Mouse (Mus musculus): ENCODE results near the gene Copz2. TPM values are rescaled to one million over a fixed set of nuclear protein-coding genes. Genes with fewer than 3 reads are reported as not detected.

Gene Copz2
- polyA plus RNA-seq, 1 experiment from 2014 or later: 22.2 TPM

- WGBS: 5% methylated on average over 5 of the region's 5 CpGs
- Histone ChIP-seq H3K4me1 (ENCODE audit: control insufficient read depth, insufficient read depth, low read depth, low read length) (peaks cover 19% of the 10 kb centered on the region), H3K27ac (ENCODE audit: low read depth, low read length) (peak overlapping the region; percentile 81), H3K9ac (ENCODE audit: low read depth, low read length) (0 out of 2 replicates have a peak overlapping the region, but pooled peaks have one; percentile 5), H3K4me3 (ENCODE audit: low read length) (no peak overlapping the region), H3K27me3 (replicated peaks; ENCODE audit: control insufficient read depth, insufficient read depth, low read length) (no peaks in the 10 kb centered on the region), H3K9me3 (ENCODE audit: control insufficient read depth, low read length) (no peaks in the 10 kb centered on the region), H3K4me2 (ENCODE audit: low read length) (no peak overlapping the region), H3K36me3 (ENCODE audit: control insufficient read depth, insufficient read depth, low read length) (no peaks in the 10 kb centered on the region)
- peak; percentile 80 for ATAC-seq
Observed at GRCm38 (mm10) chr11:96885901-96886340, 36.3 kb downstream of the Copz2 start.

DNA sequence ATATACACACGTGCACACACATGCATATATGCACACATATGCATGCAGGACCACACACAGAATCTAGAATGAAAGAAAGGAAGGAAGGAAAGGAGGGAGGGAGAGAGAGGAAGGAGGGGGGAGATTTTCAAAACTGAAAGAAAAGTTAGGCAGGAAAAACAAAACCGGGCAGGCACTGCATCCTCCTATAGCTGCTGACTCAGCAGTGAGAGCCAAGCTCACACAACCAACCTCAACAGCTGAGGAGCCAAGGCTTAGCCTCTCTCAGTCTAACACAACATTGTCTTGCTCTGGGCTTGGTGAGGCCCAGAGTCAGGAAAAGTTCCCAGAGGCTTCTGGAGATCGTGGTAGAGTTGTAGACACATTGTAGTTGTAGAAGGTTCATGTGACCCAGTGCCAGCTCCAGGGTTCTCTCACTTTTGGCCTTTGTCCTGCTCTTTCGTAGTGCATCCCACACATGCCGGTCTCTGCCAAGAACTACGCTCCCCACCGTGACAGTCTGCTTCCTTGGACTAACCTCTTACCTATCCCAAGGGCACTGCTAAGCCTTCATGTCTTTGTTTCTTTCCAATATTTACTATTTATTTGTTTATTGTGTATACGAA is 37.4 kb downstream of the Copz2 start:
- H3K4me1 ChIP-seq (ENCODE audit: control insufficient read depth, insufficient read depth, low read depth, low read length): peaks cover 19% of the 10 kb centered on the region

GRCm38 (mm10) chr11:96891784-96892527 is 42.3 kb downstream of the Copz2 start:
- peaks cover 10% of the 10 kb centered on the region for H3K4me1 ChIP-seq (ENCODE audit: control insufficient read depth, insufficient read depth, low read depth, low read length)
- H3K27ac ChIP-seq (ENCODE audit: low read depth, low read length): no peak overlapping the region
- WGBS: 28% methylated on average over 14 of the region's 14 CpGs
- H3K4me2 ChIP-seq (ENCODE audit: low read length): no peak overlapping the region
- no peaks in the 10 kb centered on the region for H3K27me3 ChIP-seq (replicated peaks; ENCODE audit: control insufficient read depth, insufficient read depth, low read length)
- H3K36me3 ChIP-seq (ENCODE audit: control insufficient read depth, insufficient read depth, low read length): no peaks in the 10 kb centered on the region
- no peak for ATAC-seq
- H3K9ac ChIP-seq (ENCODE audit: low read depth, low read length): no peak overlapping the region
- H3K9me3 ChIP-seq (ENCODE audit: control insufficient read depth, low read length): no peaks in the 10 kb centered on the region
- H3K4me3 ChIP-seq (ENCODE audit: low read length): no peak overlapping the region

More for the DNA sequence above, 37.4 kb downstream of the Copz2 start:
- H3K9ac ChIP-seq (ENCODE audit: low read depth, low read length): no peak overlapping the region
- 66% methylated on average over 8 of the region's 8 CpGs for WGBS
- H3K9me3 ChIP-seq (ENCODE audit: control insufficient read depth, low read length): no peaks in the 10 kb centered on the region
- no peaks in the 10 kb centered on the region for H3K27me3 ChIP-seq (replicated peaks; ENCODE audit: control insufficient read depth, insufficient read depth, low read length)
- H3K36me3 ChIP-seq (ENCODE audit: control insufficient read depth, insufficient read depth, low read length): no peaks in the 10 kb centered on the region
- H3K27ac ChIP-seq (ENCODE audit: low read depth, low read length): peak overlapping the region; percentile 81
- ATAC-seq: no peak
- H3K4me3 ChIP-seq (ENCODE audit: low read length): no peak overlapping the region
- no peak overlapping the region for H3K4me2 ChIP-seq (ENCODE audit: low read length)

DNA sequence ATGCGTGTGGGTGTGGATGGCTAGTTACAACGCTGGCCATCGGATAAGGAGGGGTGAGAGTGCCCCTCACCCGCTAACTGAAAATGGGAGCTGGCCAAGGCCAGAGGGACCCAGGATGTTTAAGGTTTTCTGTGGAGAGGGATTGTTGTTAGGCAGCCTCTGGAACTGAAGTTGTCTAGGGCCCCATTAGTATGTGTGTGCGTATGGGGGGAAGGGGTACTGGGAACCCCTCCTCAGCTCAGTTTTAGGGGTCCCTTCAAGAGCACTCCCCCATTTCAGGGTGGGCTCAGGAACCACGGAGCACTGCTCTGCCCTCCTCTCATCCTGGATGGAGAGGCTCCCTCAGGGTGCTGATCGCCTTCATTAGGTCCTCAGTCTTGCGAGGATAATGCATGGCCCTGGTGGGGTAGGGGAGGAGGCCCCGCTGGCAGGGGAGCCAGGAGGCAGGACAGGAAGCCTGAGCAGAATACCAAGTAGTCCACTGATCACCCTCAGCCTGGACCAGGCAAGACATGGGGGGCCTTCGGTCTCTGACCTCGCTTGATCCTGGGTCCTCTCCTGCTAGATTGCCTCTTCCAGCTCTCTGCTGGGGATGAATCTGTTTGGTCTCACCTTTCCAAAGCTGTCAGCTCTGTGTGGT is 43.7 kb downstream of the Copz2 start:
- no peak overlapping the region for H3K4me2 ChIP-seq (ENCODE audit: low read length)
- H3K27me3 ChIP-seq (replicated peaks; ENCODE audit: control insufficient read depth, insufficient read depth, low read length): no peaks in the 10 kb centered on the region
- H3K9ac ChIP-seq (ENCODE audit: low read depth, low read length): peak overlapping the region; percentile 17; the same call in 1 of the 2 replicates
- peaks cover 7% of the 10 kb centered on the region for H3K4me1 ChIP-seq (ENCODE audit: control insufficient read depth, insufficient read depth, low read depth, low read length)
- no peaks in the 10 kb centered on the region for H3K9me3 ChIP-seq (ENCODE audit: control insufficient read depth, low read length)
- ATAC-seq: peak; percentile 56; the same call in 1 of the 2 replicates
- no peaks in the 10 kb centered on the region for H3K36me3 ChIP-seq (ENCODE audit: control insufficient read depth, insufficient read depth, low read length)
- peak overlapping the region; percentile 48 for H3K27ac ChIP-seq (ENCODE audit: low read depth, low read length)
- 34% methylated on average over 11 of the region's 11 CpGs for WGBS
- no peak overlapping the region for H3K4me3 ChIP-seq (ENCODE audit: low read length)

DNA sequence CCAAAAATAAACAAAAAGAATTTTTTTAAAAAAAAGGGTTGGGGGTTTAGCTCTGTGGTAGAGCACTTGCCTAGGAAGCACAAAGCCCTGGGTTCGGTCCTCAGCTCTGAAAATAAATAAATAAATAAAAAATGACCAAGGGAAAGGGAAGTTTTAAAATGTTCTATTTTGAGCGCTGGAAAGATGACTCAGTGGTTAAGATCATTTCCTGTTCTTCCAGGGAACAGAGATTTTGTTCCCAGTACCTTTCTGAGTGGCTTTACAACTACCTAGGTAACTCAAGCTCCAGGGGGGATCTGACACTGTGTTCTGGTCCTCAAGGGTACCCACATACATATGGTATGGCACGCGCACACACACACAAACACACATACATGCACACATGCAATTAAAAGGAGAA is 46.2 kb downstream of the Copz2 start:
- ATAC-seq: no peak
- WGBS: 96% methylated on average over 4 of the region's 4 CpGs

DNA sequence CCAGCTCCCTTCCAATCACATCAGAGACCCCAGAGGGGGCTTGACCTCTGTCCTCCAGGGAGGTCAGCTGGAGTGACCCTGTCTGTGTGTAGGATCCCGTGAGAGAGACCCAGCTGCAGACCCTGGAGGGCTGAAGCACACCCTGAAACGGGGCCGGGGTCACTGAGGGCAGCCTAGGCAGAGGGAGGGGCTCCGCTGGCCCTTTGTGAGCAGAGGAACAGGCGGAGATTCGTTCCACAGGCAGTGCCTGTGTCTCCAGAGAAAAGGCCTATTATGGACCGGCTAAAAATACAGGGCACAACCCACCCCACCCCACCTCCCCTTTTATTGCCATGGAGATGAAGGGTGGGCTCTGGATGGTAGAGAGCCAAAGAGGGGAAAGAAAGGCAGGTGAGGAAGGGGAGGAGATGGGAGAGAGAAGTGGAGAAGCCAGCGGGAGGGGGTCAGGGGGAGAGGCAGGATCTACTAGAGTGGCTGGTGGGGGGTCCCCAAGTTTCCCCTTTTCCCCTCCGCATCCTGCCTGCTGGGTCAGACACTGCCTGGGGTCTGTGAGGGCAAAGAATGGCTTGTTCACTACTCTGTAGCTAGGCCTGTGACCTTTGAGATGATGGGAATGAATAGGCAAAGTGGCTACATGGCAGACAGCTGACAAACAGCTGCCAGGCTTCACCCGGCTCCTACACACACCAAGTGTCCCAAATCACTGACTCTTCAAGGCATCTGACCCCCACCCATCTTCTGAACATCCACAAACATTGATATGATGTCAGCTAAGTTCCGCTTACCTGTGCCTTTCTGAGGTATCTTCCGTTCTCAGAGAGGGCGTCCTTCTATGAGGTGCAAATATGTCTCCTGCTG is 50.0 kb downstream of the Copz2 start:
- WGBS: 27% methylated on average over 13 of the region's 13 CpGs
- H3K4me3 ChIP-seq (ENCODE audit: low read length): no peak overlapping the region
- peak overlapping the region; percentile 7; the same call in 1 of the 2 replicates for H3K4me2 ChIP-seq (ENCODE audit: low read length)
- peak overlapping the region; percentile 39; the same call in 1 of the 2 replicates for H3K27ac ChIP-seq (ENCODE audit: low read depth, low read length)
- H3K27me3 ChIP-seq (replicated peaks; ENCODE audit: control insufficient read depth, insufficient read depth, low read length): no peaks in the 10 kb centered on the region
- no peaks in the 10 kb centered on the region for H3K36me3 ChIP-seq (ENCODE audit: control insufficient read depth, insufficient read depth, low read length)
- H3K9ac ChIP-seq (ENCODE audit: low read depth, low read length): peak overlapping the region; percentile 31
- no peak for ATAC-seq
- H3K9me3 ChIP-seq (ENCODE audit: control insufficient read depth, low read length): no peaks in the 10 kb centered on the region
- H3K4me1 ChIP-seq (ENCODE audit: control insufficient read depth, insufficient read depth, low read depth, low read length): peaks cover 33% of the 10 kb centered on the region

More for the DNA sequence above, 46.2 kb downstream of the Copz2 start:
- no peak overlapping the region for H3K27ac ChIP-seq (ENCODE audit: low read depth, low read length)
- peaks cover 16% of the 10 kb centered on the region for H3K4me1 ChIP-seq (ENCODE audit: control insufficient read depth, insufficient read depth, low read depth, low read length)
- no peaks in the 10 kb centered on the region for H3K27me3 ChIP-seq (replicated peaks; ENCODE audit: control insufficient read depth, insufficient read depth, low read length)
- no peaks in the 10 kb centered on the region for H3K9me3 ChIP-seq (ENCODE audit: control insufficient read depth, low read length)
- H3K9ac ChIP-seq (ENCODE audit: low read depth, low read length): no peak overlapping the region
- no peaks in the 10 kb centered on the region for H3K36me3 ChIP-seq (ENCODE audit: control insufficient read depth, insufficient read depth, low read length)
- no peak overlapping the region for H3K4me2 ChIP-seq (ENCODE audit: low read length)
- no peak overlapping the region for H3K4me3 ChIP-seq (ENCODE audit: low read length)

GRCm38 (mm10) chr11:96901332-96901731 is 51.7 kb downstream of the Copz2 start:
- ATAC-seq: no peak
- H3K4me1 ChIP-seq (ENCODE audit: control insufficient read depth, insufficient read depth, low read depth, low read length): peaks cover 34% of the 10 kb centered on the region
- H3K27me3 ChIP-seq (replicated peaks; ENCODE audit: control insufficient read depth, insufficient read depth, low read length): no peaks in the 10 kb centered on the region
- H3K36me3 ChIP-seq (ENCODE audit: control insufficient read depth, insufficient read depth, low read length): no peaks in the 10 kb centered on the region
- H3K4me2 ChIP-seq (ENCODE audit: low read length): no peak overlapping the region
- WGBS: 31% methylated on average over 9 of the region's 9 CpGs
- no peak overlapping the region for H3K9ac ChIP-seq (ENCODE audit: low read depth, low read length)
- no peak overlapping the region for H3K4me3 ChIP-seq (ENCODE audit: low read length)
- H3K27ac ChIP-seq (ENCODE audit: low read depth, low read length): no peak overlapping the region
- H3K9me3 ChIP-seq (ENCODE audit: control insufficient read depth, low read length): no peaks in the 10 kb centered on the region

DNA sequence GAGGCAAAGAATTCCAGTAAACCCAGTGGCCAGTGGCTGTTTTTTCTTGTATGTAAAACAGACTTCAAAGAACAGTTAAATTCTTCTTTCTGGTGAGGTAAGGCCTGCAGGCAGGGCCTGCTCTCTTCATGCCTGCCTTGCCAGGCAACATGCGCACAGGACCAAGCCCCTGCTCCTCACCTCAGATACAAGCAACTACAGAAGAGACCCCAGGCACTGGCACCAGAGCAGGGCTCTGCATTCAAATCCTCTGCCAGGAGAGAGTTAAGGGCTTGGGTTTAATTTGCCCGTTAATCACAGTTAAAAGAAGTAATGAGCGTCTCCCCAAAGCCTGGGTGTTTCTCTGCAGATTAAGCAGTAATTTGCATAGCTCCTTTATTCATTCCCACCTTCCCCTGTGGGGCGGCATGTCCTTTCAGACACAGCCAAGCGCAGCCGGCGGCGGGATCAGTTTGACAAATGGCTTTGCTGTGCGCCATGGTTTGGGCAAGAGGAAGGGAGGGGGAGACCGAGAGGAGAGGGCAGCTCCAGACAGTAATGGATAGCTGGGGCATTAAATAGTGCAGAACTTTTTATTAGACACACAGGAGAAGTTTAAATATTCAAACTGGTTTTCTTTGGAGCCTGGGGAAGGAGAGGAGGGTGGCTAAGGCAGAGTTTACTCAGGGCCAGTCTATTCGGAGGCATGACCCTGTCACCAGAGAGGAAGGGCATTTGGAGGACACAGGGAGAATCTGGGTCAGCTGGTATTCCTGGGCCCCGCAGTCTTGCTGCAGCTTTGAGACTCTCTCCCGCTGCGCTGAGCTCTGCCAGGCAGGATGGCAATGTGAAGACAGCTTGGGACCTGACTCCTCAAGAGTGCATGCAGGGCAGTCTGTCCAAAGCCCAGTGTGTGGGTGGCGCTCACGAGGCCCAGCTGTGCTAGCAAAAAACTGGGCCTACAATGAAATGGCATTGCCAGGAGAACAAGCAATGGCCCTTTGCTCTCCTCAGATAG is 53.3 kb downstream of the Copz2 start:
- peak; percentile 88 for ATAC-seq
- H3K4me1 ChIP-seq (ENCODE audit: control insufficient read depth, insufficient read depth, low read depth, low read length): peaks cover 43% of the 10 kb centered on the region
- no peak overlapping the region for H3K4me3 ChIP-seq (ENCODE audit: low read length)
- peak overlapping the region; percentile 50 for H3K9ac ChIP-seq (ENCODE audit: low read depth, low read length)
- H3K9me3 ChIP-seq (ENCODE audit: control insufficient read depth, low read length): no peaks in the 10 kb centered on the region
- H3K27ac ChIP-seq (ENCODE audit: low read depth, low read length): peak overlapping the region; percentile 81
- H3K27me3 ChIP-seq (replicated peaks; ENCODE audit: control insufficient read depth, insufficient read depth, low read length): no peaks in the 10 kb centered on the region
- peak overlapping the region; percentile 17; the same call in 1 of the 2 replicates for H3K4me2 ChIP-seq (ENCODE audit: low read length)
- H3K36me3 ChIP-seq (ENCODE audit: control insufficient read depth, insufficient read depth, low read length): peaks cover 2% of the 10 kb centered on the region; the same call in 1 of the 2 replicates
- WGBS: 10% methylated on average over 16 of the region's 16 CpGs

Data from hindbrain, embryonic 16.5 days (tissue).